ENCODE assay signal across 8 mouse cellular contexts in genomic region chr7:100536804-100537518, GRCm38 (mm10). TPM values are rescaled to one million over a fixed set of nuclear protein-coding genes. Genes with fewer than 3 reads are reported as not detected.
DNase-seq lines count a peak whose midpoint lies in the region; ATAC-seq lines count a peak whose summit lies in the region.

Gene Coa4, plus strand, starts transcription at chr7:100537071.

- H3K27me3 ChIP-seq in hindbrain, embryonic 16.5 days (replicated peaks; ENCODE audit: control insufficient read depth, insufficient read depth, low read length): no peaks in the 10 kb centered on the region

- peaks cover 12% of the 10 kb centered on the region for H3K36me3 ChIP-seq in hindbrain, embryonic 16.5 days (ENCODE audit: control insufficient read depth, insufficient read depth, low read length)
- H3K36me3 ChIP-seq in macrophage (ENCODE audit: inconsistent target): peaks cover 15% of the 10 kb centered on the region

- H3K4me2 ChIP-seq in hindbrain, embryonic 16.5 days (ENCODE audit: low read length): peak within 1 kb of the TSS; percentile 70

- peak within 1 kb of the TSS; percentile 60 for H3K4me3 ChIP-seq in hindbrain, embryonic 16.5 days (ENCODE audit: low read length)
- H3K4me3 ChIP-seq in macrophage (ENCODE audit: inconsistent target): peak within 1 kb of the TSS; percentile 74

- peak within 1 kb of the TSS; percentile 76 for H3K9ac ChIP-seq in hindbrain, embryonic 16.5 days (ENCODE audit: low read depth, low read length)

- peak; percentile 94 for DNase-seq in WW6 (ENCODE audit: low read depth, low spot score)
- DNase-seq in cerebellum, postnatal 4 days (ENCODE audit: low spot score in 2 of 2): peak; percentile 53 to 79
- peak; percentile 82 for DNase-seq in gastrocnemius, adult 18-20 months (ENCODE audit: low spot score)
- DNase-seq in left cerebral cortex, adult 18-20 months (ENCODE audit: low spot score in 2 of 2): peak; percentile 83 to 89
- peak; percentile 92 for DNase-seq in right cerebral cortex, adult 18-20 months
- DNase-seq in urinary bladder, postnatal 10 days (ENCODE audit: low spot score): peak; percentile 15

- H3K4me1 ChIP-seq in hindbrain, embryonic 16.5 days (ENCODE audit: control insufficient read depth, insufficient read depth, low read depth, low read length): peaks cover 7% of the 10 kb centered on the region

- peak; percentile 100 for ATAC-seq in hindbrain, embryonic 16.5 days

- no peaks in the 10 kb centered on the region for H3K9me3 ChIP-seq in hindbrain, embryonic 16.5 days (ENCODE audit: control insufficient read depth, low read length)

- under 1% methylated on average over 33 of the region's 33 CpGs for WGBS in hindbrain, embryonic 16.5 days
- under 1% methylated on average over 32 of the region's 33 CpGs for WGBS in macrophage (ENCODE audit: missing documents)

- peak within 1 kb of the TSS; percentile 85 for H3K27ac ChIP-seq in hindbrain, embryonic 16.5 days (ENCODE audit: low read depth, low read length)
- H3K27ac ChIP-seq in macrophage: peak within 1 kb of the TSS; percentile 67

- peaks cover 27% of the 10 kb centered on the region for H3K79me2 ChIP-seq in macrophage (ENCODE audit: inconsistent target)

RNA-seq across cellular contexts. Expression of gene Coa4, which starts in this region (rescaled TPM):
- total RNA-seq in gastrocnemius, adult 18-20 months (2021): 10 to 100 TPM; 10.1 to 11.7 TPM
- polyA plus RNA-seq in hindbrain, embryonic 16.5 days (2015; fragmentation: Nextera tagmentation; extraction: Ambion mirVana): 14.1 and 17.3 TPM in 2 replicates
- total RNA-seq in left cerebral cortex, adult 18-20 months (2021): 1 to 10 TPM; 6.6 to 7.3 TPM
- total RNA-seq in macrophage (2018; cell fraction: chromatin; rRNA removed): 10 to 100 TPM in 9 of 26 experiments, 1 to 10 TPM in 17; 1.2 to 24.0 (median 5.3) TPM
- 10 to 100 TPM; 13.0 to 43.0 (median 34.9) TPM for total RNA-seq in macrophage (2018; cell fraction: cytosol; rRNA removed)
- total RNA-seq in macrophage (2018; cell fraction: nucleus; rRNA removed): 10 to 100 TPM in 7 of 26 experiments, 1 to 10 TPM in 19; 1.4 to 23.3 (median 6.9) TPM
- polyA plus RNA-seq in macrophage (2018): 33.7 to 48.0 TPM (median 34.1 TPM) in 3 replicates

Comparison
In these comparisons a context has a peak if more than half of its experiments do, and no peak if none do; other contexts are left out.
1. Peak in every context shown above with its lines: DNase-seq, ATAC-seq, H3K4me3 ChIP-seq and H3K27ac ChIP-seq.
2. DNase-seq: peak in every context shown above with its lines; median percentile 94 in WW6; 92 in right cerebral cortex, adult 18-20 months; 86 in left cerebral cortex, adult 18-20 months; 82 in gastrocnemius, adult 18-20 months; 66 in cerebellum, postnatal 4 days; 15 in urinary bladder, postnatal 10 days.